Mouse (Mus musculus) heart, adult 2 months (tissue): Measurements from ENCODE around the gene Tmem169.

Source experiments
- CTCF ChIP-seq: fragments of 200-600 bp; IDR thresholded peaks from 2 replicates; pipeline ENCODE4 v1.8.1; 2022; ENCODE audit warnings: antibody characterized with exemption, mild to moderate bottlenecking, moderate library complexity
- POLR2A ChIP-seq: fragments of 200-500 bp; IDR thresholded peaks from 2 replicates; pipeline ENCODE4 v1.6.1; 2011; ENCODE audit warnings: mild to moderate bottlenecking, low read depth, low read length, control low read depth; ENCODE audit not compliant: insufficient read depth

GRCm38 (mm10) chr1:72326162-72326821 lies 42.1 kb downstream of the Tmem169 start:
- TF ChIP-seq CTCF: no peak
- TF ChIP-seq POLR2A: no peak
